Mouse (Mus musculus): ENCODE data around the gene Pbld2. TPM values are rescaled to one million over a fixed set of nuclear protein-coding genes. Genes with fewer than 3 reads are reported as not detected.
A peak's percentile ranks its signal among the peaks of the same experiment; 100 is the strongest.

The Pbld2 gene
- polyA plus RNA-seq, 1 experiment from 2014 or later: 0.52 TPM

DNA sequence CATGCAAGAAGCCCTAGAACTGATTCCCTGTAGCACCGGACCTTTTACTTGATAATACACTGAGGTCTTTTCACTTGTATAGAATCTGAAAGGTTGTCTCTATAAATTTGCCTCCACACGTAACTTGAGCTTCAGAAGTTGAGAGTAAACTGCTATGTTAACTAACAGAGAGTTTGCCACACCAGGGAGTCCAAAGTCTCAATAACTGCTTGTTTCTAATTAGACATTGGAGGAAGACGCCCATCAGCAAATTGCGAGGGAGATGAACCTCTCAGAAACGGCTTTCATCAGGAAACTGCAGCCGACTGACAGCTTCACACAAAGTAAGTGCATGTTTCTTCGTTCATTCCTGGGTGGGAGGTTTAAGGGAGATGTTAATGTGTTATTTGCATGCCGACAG, 41.4 kb downstream of the Pbld2 start:
- Histone ChIP-seq H3K4me3 (no peak overlapping the region), H3K27ac (no peak overlapping the region), H3K36me3 (no peaks in the 10 kb centered on the region), H3K27me3 (no peaks in the 10 kb centered on the region), H3K9ac (no peak overlapping the region), H3K4me1 (no peaks in the 10 kb centered on the region), H3K4me2 (replicated peaks) (no peak overlapping the region), H3K9me3 (no peaks in the 10 kb centered on the region; the same call in 1 of the 2 replicates)
- no peak for ATAC-seq (ENCODE audit: insufficient number of reproducible peaks, insufficient read depth, low FRiP score, low TSS enrichment)
- WGBS: 52% methylated on average over 8 of the region's 8 CpGs

DNA sequence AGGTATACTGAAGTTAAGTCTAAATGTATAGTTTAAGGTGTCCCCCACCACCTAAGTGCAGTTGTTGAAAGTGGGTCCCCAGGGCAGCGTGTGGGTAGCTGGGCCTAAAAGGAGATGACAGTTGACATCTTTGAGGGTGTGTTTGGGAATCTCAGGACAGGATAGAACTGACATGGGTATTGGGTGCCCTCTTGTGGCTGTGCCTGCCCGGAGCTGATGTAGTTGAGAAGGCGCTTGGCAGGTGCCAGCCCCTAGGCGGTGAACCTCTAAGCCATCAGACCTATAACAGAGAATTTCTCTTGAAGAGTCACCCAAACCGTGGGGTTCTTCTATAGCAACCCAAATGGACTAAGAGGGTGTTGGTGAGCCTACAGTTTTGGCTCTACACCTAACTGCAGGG, 41.9 kb downstream of the Pbld2 start:
- Histone ChIP-seq H3K4me1 (no peaks in the 10 kb centered on the region), H3K36me3 (no peaks in the 10 kb centered on the region), H3K9me3 (no peaks in the 10 kb centered on the region; the same call in 1 of the 2 replicates), H3K27ac (no peak overlapping the region), H3K27me3 (no peaks in the 10 kb centered on the region), H3K4me2 (replicated peaks) (no peak overlapping the region), H3K9ac (no peak overlapping the region), H3K4me3 (no peak overlapping the region)
- WGBS: 8% methylated on average over 5 of the region's 5 CpGs
- peak; percentile 68 for ATAC-seq (ENCODE audit: insufficient number of reproducible peaks, insufficient read depth, low FRiP score, low TSS enrichment)

DNA sequence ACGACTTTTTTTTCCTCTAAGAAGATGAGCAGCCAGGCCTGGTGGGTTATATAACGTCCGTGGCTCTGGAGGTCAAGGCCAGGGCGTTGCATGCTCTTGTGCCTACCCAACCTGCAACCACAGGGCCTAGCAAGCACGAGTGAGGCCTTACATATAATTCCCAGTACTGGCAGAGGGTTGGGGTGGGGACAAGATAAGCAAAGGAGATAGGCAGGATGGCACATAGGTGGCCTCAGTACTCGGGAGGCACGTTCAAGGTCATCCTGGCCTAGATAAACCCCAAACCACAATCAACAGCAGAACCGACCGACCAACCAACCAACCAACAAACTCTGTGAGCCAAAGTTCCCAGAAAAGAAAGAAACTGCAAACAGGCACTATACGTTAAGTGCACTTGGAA, 62.2 kb downstream of the Pbld2 start:
- Histone ChIP-seq H3K27me3 (no peaks in the 10 kb centered on the region), H3K4me2 (replicated peaks) (no peak overlapping the region), H3K9ac (no peak overlapping the region), H3K4me3 (no peak overlapping the region), H3K9me3 (no peaks in the 10 kb centered on the region), H3K36me3 (no peaks in the 10 kb centered on the region), H3K4me1 (0 out of 2 replicates have a peak, but pooled peaks cover 3% of the 10 kb centered on the region), H3K27ac (no peak overlapping the region)
- 83% methylated on average over 10 of the region's 10 CpGs for WGBS
- no peak for ATAC-seq (ENCODE audit: insufficient number of reproducible peaks, insufficient read depth, low FRiP score, low TSS enrichment)

DNA sequence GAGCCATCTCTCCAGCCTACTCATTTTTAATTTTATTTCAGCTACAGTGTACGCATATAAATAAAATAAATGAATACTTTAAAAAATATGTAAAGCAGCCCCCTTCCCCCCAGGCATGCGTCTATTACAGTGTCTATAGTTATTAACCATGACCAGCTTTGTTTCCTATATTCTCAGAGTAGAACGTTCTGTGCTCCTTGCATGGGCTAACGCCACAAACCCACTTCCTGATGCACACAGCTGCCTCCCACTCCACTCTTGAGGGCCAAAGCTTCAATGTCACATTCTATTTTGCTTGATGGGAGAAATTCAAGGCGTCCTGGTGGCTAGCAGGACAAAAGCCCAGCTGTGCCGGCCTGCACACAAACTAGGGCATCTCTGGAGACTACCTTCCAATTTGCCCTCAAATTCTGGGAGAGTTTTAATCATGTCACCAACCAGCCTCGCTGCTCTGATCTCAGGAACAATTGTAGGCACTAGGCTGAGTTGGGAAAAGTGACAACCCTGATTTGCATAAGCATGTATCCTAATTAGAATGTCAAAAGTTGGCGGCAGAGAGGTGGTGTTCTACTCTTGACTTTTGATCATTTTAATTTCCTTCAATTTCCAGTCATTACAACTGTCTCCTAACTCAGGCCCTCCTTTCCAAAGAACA, 65.1 kb downstream of the Pbld2 start:
- Histone ChIP-seq H3K9me3 (no peaks in the 10 kb centered on the region), H3K36me3 (no peaks in the 10 kb centered on the region), H3K4me1 (0 out of 2 replicates have a peak, but pooled peaks cover 3% of the 10 kb centered on the region), H3K4me3 (peak overlapping the region; percentile 30), H3K9ac (no peak overlapping the region), H3K27me3 (no peaks in the 10 kb centered on the region), H3K27ac (no peak overlapping the region), H3K4me2 (replicated peaks) (peak overlapping the region; percentile 59)
- ATAC-seq (ENCODE audit: insufficient number of reproducible peaks, insufficient read depth, low FRiP score, low TSS enrichment): no peak
- WGBS: 29% methylated on average over 8 of the region's 8 CpGs

DNA sequence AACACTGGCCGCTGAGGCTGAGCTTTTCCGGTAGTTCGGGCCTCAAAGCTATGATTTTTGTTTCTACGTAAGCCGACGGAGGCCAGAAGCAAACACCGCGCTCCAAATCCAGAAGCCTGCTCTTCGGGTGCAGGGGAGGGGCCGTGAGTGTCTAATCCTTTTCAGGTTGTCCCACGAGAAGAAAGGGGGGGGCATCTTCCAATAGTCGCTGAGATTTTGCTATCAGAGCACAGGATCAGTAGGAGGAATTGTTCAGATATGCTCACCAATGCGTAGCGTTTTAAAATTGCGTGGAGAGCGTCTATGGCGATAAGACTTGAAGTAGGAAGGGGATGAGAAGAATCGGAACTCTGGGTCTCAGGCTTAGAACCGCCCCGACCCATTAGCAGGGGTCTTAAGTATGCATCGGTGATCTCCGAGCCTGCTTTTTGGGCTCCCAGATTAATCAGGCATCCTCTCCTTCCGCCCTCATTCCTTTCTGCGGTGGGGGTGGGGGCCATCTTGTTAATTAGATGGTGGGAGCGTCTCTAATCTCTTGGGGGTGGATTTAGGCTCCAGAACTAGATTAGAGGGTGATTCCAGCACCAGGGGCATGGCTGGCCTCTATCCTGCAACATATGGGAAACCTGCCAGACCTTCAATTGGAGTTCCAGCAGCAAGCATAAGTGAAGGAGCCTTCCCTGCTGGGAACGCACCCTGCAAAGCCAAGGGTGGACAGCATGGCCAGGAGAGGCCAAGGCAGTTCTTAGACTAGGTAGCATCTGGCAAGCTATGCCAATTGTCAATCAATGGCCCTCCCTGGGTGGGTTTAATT, 65.8 kb downstream of the Pbld2 start:
- no peaks in the 10 kb centered on the region for H3K36me3 ChIP-seq
- no peak overlapping the region for H3K27ac ChIP-seq
- H3K9me3 ChIP-seq: no peaks in the 10 kb centered on the region
- H3K4me1 ChIP-seq: 0 out of 2 replicates have a peak, but pooled peaks cover 3% of the 10 kb centered on the region
- H3K27me3 ChIP-seq: no peaks in the 10 kb centered on the region
- peak overlapping the region; percentile 30 for H3K4me3 ChIP-seq
- peak overlapping the region; percentile 59 for H3K4me2 ChIP-seq (replicated peaks)
- 5% methylated on average over 26 of the region's 26 CpGs for WGBS
- ATAC-seq (ENCODE audit: insufficient number of reproducible peaks, insufficient read depth, low FRiP score, low TSS enrichment): no peak
- H3K9ac ChIP-seq: peak overlapping the region; percentile 40

DNA sequence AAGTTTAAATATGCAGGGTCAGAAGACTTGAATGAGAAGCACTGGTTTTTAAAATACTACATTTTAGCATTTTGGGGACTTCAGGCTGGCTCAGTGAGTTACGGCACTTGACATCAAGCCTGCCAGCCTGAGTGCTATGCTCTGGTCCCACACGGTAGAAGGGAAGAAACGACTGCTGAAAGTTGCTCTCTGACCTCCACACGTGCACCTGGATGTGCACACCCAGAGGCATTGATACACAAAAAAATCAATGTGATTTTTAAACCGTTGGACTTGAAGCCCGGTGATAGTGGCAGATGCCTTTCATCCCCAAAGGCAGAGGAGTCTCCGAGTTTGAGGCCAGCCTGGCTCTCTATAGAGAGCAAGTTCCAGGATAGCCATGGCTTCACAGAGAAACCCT, 67.8 kb downstream of the Pbld2 start:
- Histone ChIP-seq H3K9ac (no peak overlapping the region), H3K4me3 (no peak overlapping the region), H3K9me3 (no peaks in the 10 kb centered on the region), H3K27me3 (no peaks in the 10 kb centered on the region), H3K4me1 (0 out of 2 replicates have a peak, but pooled peaks cover 3% of the 10 kb centered on the region), H3K36me3 (no peaks in the 10 kb centered on the region), H3K27ac (no peak overlapping the region), H3K4me2 (replicated peaks) (no peak overlapping the region)
- 70% methylated on average over 7 of the region's 7 CpGs for WGBS
- no peak for ATAC-seq (ENCODE audit: insufficient number of reproducible peaks, insufficient read depth, low FRiP score, low TSS enrichment)

DNA sequence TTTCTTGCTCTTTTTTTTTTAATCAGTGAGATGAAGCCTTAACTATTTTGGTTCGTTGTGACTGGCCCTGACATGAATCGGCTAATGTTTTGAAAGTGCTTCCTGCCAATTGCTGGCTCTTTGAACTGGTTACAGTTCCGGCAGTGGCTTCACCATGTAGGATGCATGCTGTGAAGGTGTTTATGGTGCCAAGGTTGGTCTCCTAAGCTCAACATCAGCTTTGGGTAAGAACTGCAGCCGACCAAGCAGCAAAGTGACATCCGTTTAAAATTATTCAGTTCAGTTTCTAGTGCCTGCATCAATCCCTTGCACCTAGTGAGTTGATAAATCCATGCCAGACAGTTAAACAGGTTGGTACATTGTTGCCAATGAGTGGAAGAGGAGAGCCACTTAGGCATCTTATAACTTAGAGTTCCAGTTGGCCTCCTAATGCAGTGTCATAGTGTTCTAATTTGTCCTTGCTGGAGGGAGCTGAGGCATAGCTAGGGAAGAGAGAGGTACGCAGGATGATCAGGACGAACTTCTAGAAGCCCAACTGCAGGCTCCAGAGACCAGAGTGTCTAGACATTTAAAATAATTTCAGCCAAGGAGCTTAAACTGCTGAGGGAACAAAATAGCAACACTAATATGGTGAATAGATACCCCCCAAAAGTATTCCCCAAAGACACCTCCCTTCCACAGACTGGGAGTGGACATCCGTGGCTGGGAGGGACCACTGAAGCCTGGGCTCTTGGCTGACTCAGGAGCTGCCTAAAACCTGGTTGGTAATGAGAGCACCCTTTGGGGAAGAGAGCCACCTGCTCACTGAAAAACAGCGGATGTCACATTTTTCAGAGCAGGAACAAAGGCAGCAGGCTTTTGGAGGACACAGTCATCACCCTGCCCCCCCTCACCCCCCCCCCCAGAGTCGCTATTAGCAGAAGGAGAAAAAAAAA, 68.8 kb downstream of the Pbld2 start:
- Histone ChIP-seq H3K4me3 (no peak overlapping the region), H3K36me3 (no peaks in the 10 kb centered on the region), H3K9me3 (no peaks in the 10 kb centered on the region), H3K4me2 (replicated peaks) (no peak overlapping the region), H3K27ac (no peak overlapping the region), H3K9ac (no peak overlapping the region), H3K4me1 (0 out of 2 replicates have a peak, but pooled peaks cover 3% of the 10 kb centered on the region), H3K27me3 (peaks cover 4% of the 10 kb centered on the region)
- ATAC-seq (ENCODE audit: insufficient number of reproducible peaks, insufficient read depth, low FRiP score, low TSS enrichment): no peak
- 73% methylated on average over 9 of the region's 10 CpGs for WGBS

DNA sequence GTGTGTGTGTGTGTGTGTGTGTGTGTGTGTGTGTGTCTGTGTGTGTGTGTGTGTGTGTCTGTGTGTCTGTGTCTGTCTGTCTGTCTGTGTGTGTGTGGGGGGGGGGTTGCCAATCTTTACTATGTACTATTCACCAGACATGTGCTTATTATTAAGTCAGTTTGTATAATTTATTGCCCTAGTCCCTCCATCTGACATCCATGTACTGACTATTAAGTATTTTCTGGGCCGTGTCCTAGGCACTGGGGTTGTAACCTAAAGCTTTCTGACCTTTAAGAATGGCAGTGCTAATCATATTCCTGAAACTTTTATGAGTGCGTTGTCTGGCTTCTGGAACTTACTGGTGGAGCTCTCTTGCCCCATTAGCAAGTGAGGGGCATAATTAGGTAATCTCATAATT, 72.6 kb downstream of the Pbld2 start:
- no peak for ATAC-seq (ENCODE audit: insufficient number of reproducible peaks, insufficient read depth, low FRiP score, low TSS enrichment)

DNA sequence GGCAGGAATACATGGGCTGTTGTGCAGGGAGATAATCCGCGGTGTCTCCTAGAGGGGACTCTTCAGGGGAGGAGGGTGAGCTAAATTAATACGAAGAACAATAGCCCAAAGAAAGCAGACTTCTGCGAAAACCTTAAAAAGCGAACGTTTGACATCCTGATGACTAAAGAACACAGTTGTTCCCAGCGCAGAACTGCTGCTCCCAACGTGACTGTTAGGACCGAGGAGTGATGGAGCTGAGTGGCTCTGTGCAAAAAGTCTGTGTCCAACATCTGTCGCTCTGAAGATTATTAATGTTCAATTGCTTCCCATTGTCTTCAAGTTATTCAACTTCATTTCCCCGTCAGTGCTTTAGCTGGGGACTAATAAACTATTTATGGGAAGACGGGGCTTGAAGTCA, 74.1 kb downstream of the Pbld2 start:
- 66% methylated on average over 12 of the region's 12 CpGs for WGBS
- Histone ChIP-seq H3K36me3 (no peaks in the 10 kb centered on the region), H3K27ac (no peak overlapping the region), H3K27me3 (peaks cover 35% of the 10 kb centered on the region), H3K9ac (no peak overlapping the region), H3K4me2 (replicated peaks) (no peak overlapping the region), H3K4me3 (no peak overlapping the region), H3K4me1 (0 out of 2 replicates have a peak, but pooled peaks cover 3% of the 10 kb centered on the region), H3K9me3 (no peaks in the 10 kb centered on the region)
- ATAC-seq (ENCODE audit: insufficient number of reproducible peaks, insufficient read depth, low FRiP score, low TSS enrichment): no peak

More for the DNA sequence above, 72.6 kb downstream of the Pbld2 start:
- H3K27me3 ChIP-seq: peaks cover 32% of the 10 kb centered on the region
- H3K4me2 ChIP-seq (replicated peaks): no peak overlapping the region
- 0 out of 2 replicates have a peak, but pooled peaks cover 3% of the 10 kb centered on the region for H3K4me1 ChIP-seq
- no peaks in the 10 kb centered on the region for H3K9me3 ChIP-seq
- 34% methylated on average over 2 of the region's 2 CpGs for WGBS
- no peak overlapping the region for H3K9ac ChIP-seq
- no peak overlapping the region for H3K4me3 ChIP-seq
- no peak overlapping the region for H3K27ac ChIP-seq
- H3K36me3 ChIP-seq: no peaks in the 10 kb centered on the region

DNA sequence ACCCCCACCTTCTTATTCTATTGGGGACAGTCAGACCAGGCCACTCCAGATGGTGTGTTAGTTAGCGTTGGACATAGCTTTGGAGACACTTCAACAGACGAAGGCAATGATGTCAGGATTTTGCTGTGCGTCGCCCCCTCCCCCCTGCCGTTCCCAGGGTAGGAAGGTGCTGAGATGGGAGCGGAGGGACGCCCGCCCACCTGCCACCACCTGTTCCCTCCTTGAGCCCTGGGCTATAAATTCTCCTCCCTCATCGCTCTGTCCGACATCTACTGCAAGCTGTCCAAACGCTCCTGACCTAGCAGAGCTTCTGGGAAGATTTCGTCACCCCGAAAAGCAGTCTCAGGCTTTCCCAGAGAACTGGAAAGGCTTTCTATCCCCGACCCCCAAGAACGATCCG, 75.4 kb downstream of the Pbld2 start, which contains the start of gene Atoh7:
Atoh7 (plus strand) TSS at position 131 of the 400 bp plus-strand sequence.
- H3K4me2 ChIP-seq (replicated peaks): peak within 1 kb of the TSS; percentile 91
- H3K9ac ChIP-seq: peak within 1 kb of the TSS; percentile 65
- ATAC-seq (ENCODE audit: insufficient number of reproducible peaks, insufficient read depth, low FRiP score, low TSS enrichment): no peak
- no peak within 1 kb of the TSS for H3K27ac ChIP-seq
- 3% methylated on average over 16 of the region's 16 CpGs for WGBS
- no peaks in the 10 kb centered on the region for H3K36me3 ChIP-seq
- peaks cover 35% of the 10 kb centered on the region for H3K27me3 ChIP-seq
- H3K4me3 ChIP-seq: peak within 1 kb of the TSS; percentile 57
- no peaks in the 10 kb centered on the region for H3K9me3 ChIP-seq
- 0 out of 2 replicates have a peak, but pooled peaks cover 3% of the 10 kb centered on the region for H3K4me1 ChIP-seq

DNA sequence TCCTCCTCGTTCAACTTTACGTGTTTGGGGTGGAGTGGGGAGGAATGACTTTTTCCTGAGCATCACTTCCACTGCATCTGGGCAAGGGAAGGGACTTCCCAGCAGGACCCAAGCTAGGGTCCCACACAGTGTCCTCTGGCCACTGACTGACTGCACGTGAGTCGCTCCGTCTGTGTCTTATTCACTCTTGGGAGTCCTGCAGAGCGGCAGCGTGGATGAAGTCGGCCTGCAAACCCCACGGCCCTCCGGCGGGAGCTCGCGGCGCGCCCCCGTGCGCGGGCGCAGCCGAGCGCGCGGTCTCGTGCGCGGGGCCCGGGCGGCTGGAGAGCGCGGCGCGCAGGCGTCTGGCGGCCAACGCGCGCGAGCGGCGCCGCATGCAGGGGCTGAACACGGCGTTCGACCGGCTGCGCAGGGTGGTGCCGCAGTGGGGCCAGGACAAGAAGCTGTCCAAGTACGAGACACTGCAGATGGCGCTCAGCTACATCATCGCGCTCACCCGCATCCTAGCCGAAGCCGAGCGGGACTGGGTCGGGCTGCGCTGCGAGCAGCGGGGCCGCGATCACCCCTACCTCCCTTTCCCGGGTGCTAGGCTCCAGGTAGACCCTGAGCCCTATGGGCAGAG, 75.9 kb downstream of the Pbld2 start:
- H3K36me3 ChIP-seq: no peaks in the 10 kb centered on the region
- peak overlapping the region; percentile 91 for H3K4me2 ChIP-seq (replicated peaks)
- peak; percentile 70 for ATAC-seq (ENCODE audit: insufficient number of reproducible peaks, insufficient read depth, low FRiP score, low TSS enrichment)
- peak overlapping the region; percentile 65 for H3K9ac ChIP-seq
- H3K9me3 ChIP-seq: no peaks in the 10 kb centered on the region
- peaks cover 35% of the 10 kb centered on the region for H3K27me3 ChIP-seq
- H3K4me1 ChIP-seq: 0 out of 2 replicates have a peak, but pooled peaks cover 3% of the 10 kb centered on the region
- H3K4me3 ChIP-seq: peak overlapping the region; percentile 57
- no peak overlapping the region for H3K27ac ChIP-seq
- WGBS: under 1% methylated on average over 52 of the region's 62 CpGs

Measured in embryonic facial prominence, embryonic 12.5 days (tissue).